Mouse (Mus musculus): Measurements from ENCODE around the gene Rad9a.

DNA sequence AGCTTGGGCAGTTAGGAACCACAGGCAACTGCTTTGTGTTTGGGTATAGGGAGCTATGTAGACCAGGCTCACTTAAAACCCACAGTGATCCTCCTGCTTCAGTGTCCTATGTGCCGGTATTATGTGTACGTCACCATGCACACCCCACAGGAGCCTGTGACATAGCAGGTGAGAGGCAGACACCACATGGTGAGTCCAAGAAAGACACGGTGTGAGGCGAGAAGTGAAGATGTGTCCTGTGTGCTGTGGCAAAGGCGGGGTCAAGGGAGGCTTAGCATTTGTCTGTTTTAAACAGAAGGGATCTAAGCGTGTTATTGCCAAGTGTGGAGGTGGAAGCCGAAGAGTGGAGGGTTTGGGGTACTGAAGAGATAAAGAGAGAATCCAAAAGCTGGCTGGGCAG, 25.3 kb upstream of the Rad9a start:
- TF ChIP-seq CTCF (IDR thresholded peaks at IDR 0.05; ENCODE audit: control insufficient read depth, insufficient read depth, insufficient replicate concordance, low read depth, low read length) (no peak), POLR2A (IDR thresholded peaks at IDR 0.05; ENCODE audit: control insufficient read depth, low read depth, low read length) (no peak)
